ENCODE assay signal across 8 mouse cellular contexts in genomic region chr12:84819236-84820168, GRCm38 (mm10). TPM values are rescaled to one million over a fixed set of nuclear protein-coding genes. Genes with fewer than 3 reads are reported as not detected.
A peak's percentile ranks its signal among the peaks of the same experiment; 100 is the strongest.
DNase-seq lines count a peak whose midpoint lies in the region; ATAC-seq lines count a peak whose summit lies in the region.
"Had no signal": no experiment of that assay in that cellular context is flagged by ENCODE, and none has a peak within 500 bp of the region (broad histone marks: within the 10 kb centered on the region; RNA-seq: fewer than 3 reads in every experiment).

No protein-coding gene starts in this region.

- intact Hi-C loops in left cerebral cortex, postnatal 25 days (cut with DNase I): no loop called here
- intact Hi-C loops in gastrocnemius, postnatal 36 days (cut with DNase I): no loop called here

- ATAC-seq in erythroblast, adult 5-6 weeks (replicated peaks; ENCODE audit: low FRiP score, poor library complexity, severe bottlenecking): peak; percentile 94

- DNase-seq in spleen, adult 12 weeks (ENCODE audit: low spot score): peak; percentile 44
- no peak for DNase-seq in spleen, adult 18-20 months
- peak; percentile 23 to 63 for DNase-seq in left cerebral cortex, postnatal 25 days (ENCODE audit: low spot score in 2 of 2)
- DNase-seq in telencephalon, adult 2 months (ENCODE audit: low read depth, low spot score): peak; percentile 52
- DNase-seq in gastrocnemius, postnatal 36 days: no peak
- no peak for DNase-seq in gastrocnemius, adult 8-10 months (ENCODE audit: low spot score in 2 of 2)
- DNase-seq: kidney, postnatal 4 days had no signal

RNA-seq across cellular contexts. Expression of gene Isca2, which starts 46.5 kb away (rescaled TPM):
- total RNA-seq in erythroblast, adult 5-6 weeks (2015; ENCODE audit: low replicate concordance): 94.7 and 120 TPM in 2 replicates
- 35.5 and 49.8 TPM in 2 replicates for total RNA-seq in erythroblast, adult 5-6 weeks (2017; ENCODE audit: low replicate concordance)
- 10 to 100 TPM; 51.5 to 61.1 TPM for total RNA-seq in left cerebral cortex, postnatal 25 days (2021)
- 10 to 100 TPM; 39.0 to 42.6 TPM for total RNA-seq in gastrocnemius, postnatal 36 days (2021)
- total RNA-seq in gastrocnemius, adult 8-10 months (2022): 10 to 100 TPM; 41.4 to 48.9 (median 45.8) TPM

RNA-seq across cellular contexts. Expression of gene Npc2, which starts 46.5 kb away (rescaled TPM):
- total RNA-seq in erythroblast, adult 5-6 weeks (2015; ENCODE audit: low replicate concordance): 37.2 and 37.7 TPM in 2 replicates
- 26.9 and 30.6 TPM in 2 replicates for total RNA-seq in erythroblast, adult 5-6 weeks (2017; ENCODE audit: low replicate concordance)
- 10 to 100 TPM; 27.3 to 32.2 TPM for total RNA-seq in left cerebral cortex, postnatal 25 days (2021)
- total RNA-seq in gastrocnemius, postnatal 36 days (2021): 10 to 100 TPM; 12.7 to 14.1 TPM
- 10 to 100 TPM; 12.1 to 16.8 (median 14.0) TPM for total RNA-seq in gastrocnemius, adult 8-10 months (2022)

RNA-seq across cellular contexts. Expression of gene Ltbp2, which starts 56.8 kb away (rescaled TPM):
- total RNA-seq in erythroblast, adult 5-6 weeks (2015; ENCODE audit: low replicate concordance): 0.19 TPM in 1 of 2 replicates, not detected in the other
- 0.14 and 2.4 TPM in 2 replicates for total RNA-seq in erythroblast, adult 5-6 weeks (2017; ENCODE audit: low replicate concordance)
- under 1 TPM; 0.32 to 0.60 TPM for total RNA-seq in left cerebral cortex, postnatal 25 days (2021)
- total RNA-seq in gastrocnemius, postnatal 36 days (2021): 1 to 10 TPM in 1 of 2 experiments, under 1 TPM in 1; 0.48 to 1.5 TPM
- total RNA-seq in gastrocnemius, adult 8-10 months (2022): 1 to 10 TPM; 1.6 to 3.1 (median 2.4) TPM

Comparison
In these comparisons a context has a peak if more than half of its experiments do, and no peak if none do; other contexts are left out.
1. DNase-seq: peak in spleen, adult 12 weeks (single experiment), left cerebral cortex, postnatal 25 days (2 of 2) and telencephalon, adult 2 months (single experiment); none in spleen, adult 18-20 months (0 of 2), gastrocnemius, postnatal 36 days (0 of 2) and gastrocnemius, adult 8-10 months (0 of 2).